Mouse (Mus musculus) kidney, adult 2 months (tissue): ENCODE data around the gene Tor1b.

Experiments
- CTCF ChIP-seq: fragments of 200-500 bp; conservative IDR thresholded peaks from 2 replicates; pipeline ENCODE4 v1.5.1; 2011; ENCODE audit warnings: low read depth, mild to moderate bottlenecking, control low read depth, low read length, moderate library complexity, mixed read lengths; ENCODE audit not compliant: insufficient read depth, insufficient read length
- POLR2A ChIP-seq: fragments of 200-500 bp; IDR thresholded peaks from one replicate; pipeline ENCODE4 v1.6.1; 2011; ENCODE audit warnings: low read depth, low read length, control low read depth

DNA sequence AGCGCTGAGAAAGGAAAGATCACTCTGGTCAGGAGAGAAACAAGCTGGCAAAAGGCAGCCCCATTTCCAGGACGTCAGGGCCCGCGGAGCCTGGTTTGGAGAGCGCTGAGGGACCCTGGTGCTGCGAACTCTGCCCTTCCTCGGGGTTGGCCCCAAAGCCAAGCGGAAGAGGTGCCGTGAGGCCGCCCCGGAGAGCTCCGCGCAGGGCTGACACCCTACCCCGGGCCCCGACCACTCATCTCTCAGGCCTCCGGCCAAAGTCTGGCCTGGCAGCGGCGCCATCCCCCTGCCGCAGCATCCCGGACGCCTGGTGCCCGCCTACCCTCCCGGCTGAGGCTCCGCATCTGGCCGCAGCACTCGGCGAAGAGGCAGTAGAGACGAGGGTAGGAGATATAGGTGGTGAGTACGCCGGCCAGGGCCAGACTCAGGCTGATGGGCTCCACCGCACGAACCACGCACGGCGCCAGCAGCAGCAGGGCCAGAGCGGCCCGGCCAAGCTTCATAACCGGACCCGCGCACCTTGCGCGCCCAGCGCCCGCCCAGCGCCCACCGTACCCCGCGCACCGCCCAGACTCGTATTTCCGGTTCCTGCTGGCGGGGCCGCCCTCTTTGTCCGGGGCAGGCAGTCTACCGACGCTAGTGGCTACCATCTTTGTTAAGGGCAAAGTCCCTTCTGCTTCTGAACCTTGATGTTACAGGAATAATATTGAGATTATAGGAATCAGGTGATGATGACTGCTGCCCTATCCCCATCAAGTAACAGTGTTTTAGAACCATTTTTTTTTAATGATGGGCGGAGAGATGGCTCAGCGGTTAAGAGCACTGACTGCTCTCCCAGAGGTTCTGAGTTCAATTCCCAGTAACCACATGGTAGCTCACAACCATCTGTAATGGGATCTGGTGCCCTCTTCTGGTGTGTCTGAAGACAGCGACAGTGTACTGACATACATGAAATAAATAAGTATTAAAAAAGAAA lies 14.9 kb downstream of the Tor1b start, which contains the start of gene Tor1a:
- TF ChIP-seq CTCF (no peak), POLR2A (no peak)
